Mouse (Mus musculus) macrophage (primary cell): ENCODE measurements around the gene Vwa1. TPM values are rescaled to one million over a fixed set of nuclear protein-coding genes. Genes with fewer than 3 reads are reported as not detected.

Experiments
- polyA plus RNA-seq: library from polyadenylated mRNA; stranded (reverse); fragments of 250-400 nt; gene quantifications from 3 replicates; pipeline ENCODE4 v1.2.4, GENCODE M21; 2018; ENCODE audit warnings: inconsistent platforms

Vwa1 gene
- polyA plus RNA-seq, 1 experiment from 2014 or later, result 0.09 TPM

Other genes starting within 250 kb of the Vwa1 start
- 75.4 to 129 TPM (median 88.2 TPM) in 3 replicates for gene Nadk, start 212.3 kb downstream of the Vwa1 start, polyA plus RNA-seq
- 4.6 to 4.9 TPM (median 4.8 TPM) in 3 replicates for gene Slc35e2, start 173.3 kb downstream of the Vwa1 start, polyA plus RNA-seq
- 67.8 to 153 TPM (median 75.9 TPM) in 3 replicates for gene Cdk11b, start 149.8 kb downstream of the Vwa1 start, polyA plus RNA-seq
- not detected in 3 replicates for gene Gm10563, start 129.3 kb downstream of the Vwa1 start, polyA plus RNA-seq
- not detected in 3 replicates for gene Mmp23, start 121.3 kb downstream of the Vwa1 start, polyA plus RNA-seq
- gene Mib2, start 105.5 kb downstream of the Vwa1 start, polyA plus RNA-seq, result 9.5 to 29.7 TPM (median 12.3 TPM) in 3 replicates
- 1.1 to 1.9 TPM (median 1.4 TPM) in 3 replicates for gene Fndc10, start 80.4 kb downstream of the Vwa1 start, polyA plus RNA-seq
- 125 to 264 TPM (median 166 TPM) in 3 replicates for gene Ssu72, start 69.9 kb downstream of the Vwa1 start, polyA plus RNA-seq
- gene Tmem240, start 39.9 kb downstream of the Vwa1 start, polyA plus RNA-seq, result 0.10 to 1.0 TPM (median 0.32 TPM) in 3 replicates
- gene Atad3a, start 13.6 kb downstream of the Vwa1 start, polyA plus RNA-seq, result 11.3 to 32.7 TPM (median 12.1 TPM) in 3 replicates
- gene Tmem88b, start 11.2 kb upstream of the Vwa1 start, polyA plus RNA-seq, result not detected in 3 replicates
- not detected in 3 replicates for gene Ankrd65, start 15.7 kb upstream of the Vwa1 start, polyA plus RNA-seq
- 60.1 to 101 TPM (median 65.9 TPM) in 3 replicates for gene Mrpl20, start 28.2 kb upstream of the Vwa1 start, polyA plus RNA-seq
- gene Ccnl2, start 37.8 kb upstream of the Vwa1 start, polyA plus RNA-seq, result 21.9 to 54.1 TPM (median 31.3 TPM) in 3 replicates
- 66.8 to 92.5 TPM (median 68.1 TPM) in 3 replicates for gene Aurkaip1, start 56.6 kb upstream of the Vwa1 start, polyA plus RNA-seq
- 0.19 to 1.1 TPM (median 0.32 TPM) in 3 replicates for gene Mxra8, start 65.0 kb upstream of the Vwa1 start, polyA plus RNA-seq
- 6.2 to 13.8 TPM (median 12.2 TPM) in 3 replicates for gene Dvl1, start 72.7 kb upstream of the Vwa1 start, polyA plus RNA-seq
- gene Tas1r3, start 88.7 kb upstream of the Vwa1 start, polyA plus RNA-seq, result 0.04 to 0.11 TPM in 2 of 3 replicates, not detected in the other
- 6.6 to 11.4 TPM (median 8.7 TPM) in 3 replicates for gene Cptp, start 94.7 kb upstream of the Vwa1 start, polyA plus RNA-seq
- gene Ints11, start 94.8 kb upstream of the Vwa1 start, polyA plus RNA-seq, result 11.2 to 22.1 TPM (median 18.6 TPM) in 3 replicates
- gene Pusl1, start 117.1 kb upstream of the Vwa1 start, polyA plus RNA-seq, result 12.4 to 21.3 TPM (median 17.4 TPM) in 3 replicates
- gene Acap3, start 117.1 kb upstream of the Vwa1 start, polyA plus RNA-seq, result 8.2 to 8.7 TPM (median 8.3 TPM) in 3 replicates
- 55.7 to 67.6 TPM (median 65.4 TPM) in 3 replicates for gene Ube2j2, start 169.1 kb upstream of the Vwa1 start, polyA plus RNA-seq
- 5.3 to 17.5 TPM (median 14.9 TPM) in 3 replicates for gene C1qtnf12, start 187.6 kb upstream of the Vwa1 start, polyA plus RNA-seq
- 1.4 to 6.1 TPM (median 2.9 TPM) in 3 replicates for gene B3galt6, start 218.0 kb upstream of the Vwa1 start, polyA plus RNA-seq
- gene Sdf4, start 218.2 kb upstream of the Vwa1 start, polyA plus RNA-seq, result 261 to 438 TPM (median 289 TPM) in 3 replicates
- 0.47 to 0.95 TPM (median 0.93 TPM) in 3 replicates for gene Tnfrsf4, start 239.1 kb upstream of the Vwa1 start, polyA plus RNA-seq